Mouse (Mus musculus): ENCODE results near the gene Ncf2. TPM values are rescaled to one million over a fixed set of nuclear protein-coding genes. Genes with fewer than 3 reads are reported as not detected.
A peak's percentile ranks its signal among the peaks of the same experiment; 100 is the strongest.
"Not testable (repeated sequence)": the region's sequence is repeated elsewhere in the genome, so short reads cannot be mapped to it uniquely, and the experiment has no call there.

Ncf2 gene
- polyA plus RNA-seq, 1 experiment, result 29.7 TPM

DNA sequence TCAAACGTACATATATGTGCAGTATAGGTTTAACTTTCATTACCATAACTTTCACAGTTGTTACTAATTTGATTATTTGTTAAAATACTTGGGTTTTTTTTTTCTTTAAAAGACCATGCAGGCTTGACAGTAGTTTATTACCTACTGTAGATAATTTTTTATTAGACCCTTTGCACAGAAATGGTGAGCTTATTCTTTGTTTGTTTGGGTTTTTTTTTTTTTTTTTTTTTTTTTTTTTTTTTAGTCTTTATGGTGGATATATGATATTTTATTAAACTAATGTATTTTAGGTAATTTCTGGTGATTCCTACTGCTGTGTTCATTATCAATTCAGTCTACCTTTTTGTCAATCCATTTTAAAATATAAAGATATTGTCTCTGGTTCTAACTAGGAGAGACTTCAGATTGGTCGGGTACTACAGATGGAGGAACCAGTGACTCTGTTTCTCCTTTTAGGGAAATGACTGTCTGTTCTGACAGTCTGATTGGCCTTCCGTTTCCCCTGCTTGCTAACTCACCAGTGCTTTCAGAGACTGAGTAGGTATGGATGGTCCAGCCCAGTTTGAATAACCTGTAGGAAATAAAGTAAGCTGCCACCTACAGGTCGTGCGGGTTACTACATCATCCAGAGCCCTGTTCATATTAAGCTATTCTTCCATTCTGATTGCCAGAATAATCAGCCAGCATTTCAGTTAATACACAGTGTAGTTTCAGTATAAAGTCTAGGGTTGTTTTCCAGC, 32.1 kb upstream of the Ncf2 start:
- peak; percentile 83 for DNase-seq (ENCODE audit: low read depth in 1 of 2, low spot score in 2 of 2)

DNA sequence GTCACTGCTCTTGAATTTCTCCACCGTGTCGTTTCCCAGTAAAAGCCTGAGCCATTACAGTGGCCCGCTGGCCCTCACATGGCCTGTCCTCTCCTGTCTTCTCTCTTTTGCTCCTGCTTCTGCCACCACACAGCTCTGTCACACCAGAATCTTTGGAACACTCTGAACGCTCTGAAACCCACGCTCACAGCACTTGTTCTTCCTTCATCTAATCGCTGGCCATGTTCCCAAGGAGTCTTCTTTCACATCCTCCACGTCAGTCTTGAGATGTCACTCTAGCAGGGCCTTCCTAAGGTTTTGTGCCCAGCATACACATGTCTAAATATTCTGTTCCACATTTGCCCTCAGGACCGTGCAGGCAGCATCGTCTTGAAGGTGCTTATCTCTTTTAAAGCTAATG, 29.0 kb upstream of the Ncf2 start:
- Histone ChIP-seq H3K4me3 (ENCODE audit: extremely low read depth, insufficient read depth, insufficient read length) (no peak overlapping the region), H3K27ac (ENCODE audit: insufficient read depth, low read length) (no peak overlapping the region), H3K36me3 (ENCODE audit: control insufficient read depth, insufficient read depth, low read length) (peaks cover 42% of the 10 kb centered on the region), H3K27me3 (ENCODE audit: control insufficient read depth, insufficient read depth, low read length) (no peaks in the 10 kb centered on the region), H3K4me1 (ENCODE audit: control insufficient read depth, insufficient read depth, insufficient read length) (no peaks in the 10 kb centered on the region)
- 89% methylated on average over 9 of the region's 9 CpGs for WGBS
- DNase-seq (ENCODE audit: low read depth in 1 of 2, low spot score in 2 of 2), result no peak
- TF ChIP-seq POLR2A (IDR thresholded peaks at IDR 0.05; ENCODE audit: low read depth, low read length), result no peak
- TF ChIP-seq CTCF (IDR thresholded peaks at IDR 0.05; ENCODE audit: extremely low read depth, insufficient read depth, insufficient read length, insufficient replicate concordance), result no peak

More for the DNA sequence above, 32.1 kb upstream of the Ncf2 start:
- TF ChIP-seq CTCF (IDR thresholded peaks at IDR 0.05; ENCODE audit: extremely low read depth, insufficient read depth, insufficient read length, insufficient replicate concordance) (peak; percentile 32; the same call in 1 of the 2 replicates), POLR2A (IDR thresholded peaks at IDR 0.05; ENCODE audit: low read depth, low read length) (no peak)
- WGBS, result 3% methylated on average over 5 of the region's 5 CpGs
- Histone ChIP-seq H3K27ac (ENCODE audit: insufficient read depth, low read length) (no peak overlapping the region), H3K36me3 (ENCODE audit: control insufficient read depth, insufficient read depth, low read length) (peaks cover 25% of the 10 kb centered on the region), H3K27me3 (ENCODE audit: control insufficient read depth, insufficient read depth, low read length) (no peaks in the 10 kb centered on the region; the same call in 1 of the 2 replicates), H3K4me1 (ENCODE audit: control insufficient read depth, insufficient read depth, insufficient read length) (no peaks in the 10 kb centered on the region), H3K4me3 (ENCODE audit: extremely low read depth, insufficient read depth, insufficient read length) (peak overlapping the region; percentile 47; the same call in 1 of the 2 replicates)

DNA sequence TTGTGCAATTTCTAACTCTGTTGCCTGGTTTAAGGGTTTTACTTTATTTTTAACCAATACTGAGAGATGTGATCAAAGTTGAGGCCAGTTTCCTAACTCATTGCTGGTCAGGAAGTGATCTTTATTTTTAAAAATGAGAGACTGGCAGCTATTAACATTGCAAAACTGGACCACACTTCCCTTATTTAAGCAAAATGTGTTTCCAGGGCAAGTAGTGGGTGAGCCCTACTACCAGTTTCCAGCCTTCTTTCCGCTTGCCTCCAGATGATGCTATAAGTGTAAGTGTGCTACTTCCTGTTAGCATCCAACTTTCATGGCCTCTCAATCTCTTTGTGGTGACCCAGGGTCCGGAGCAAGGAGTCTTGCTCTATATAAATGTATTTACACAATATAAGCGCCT, 25.4 kb upstream of the Ncf2 start:
- H3K27ac ChIP-seq (ENCODE audit: insufficient read depth, low read length); H3K4me1 ChIP-seq (ENCODE audit: control insufficient read depth, insufficient read depth, insufficient read length): not testable (repeated sequence)
- 74% methylated on average over 3 of the region's 3 CpGs for WGBS

DNA sequence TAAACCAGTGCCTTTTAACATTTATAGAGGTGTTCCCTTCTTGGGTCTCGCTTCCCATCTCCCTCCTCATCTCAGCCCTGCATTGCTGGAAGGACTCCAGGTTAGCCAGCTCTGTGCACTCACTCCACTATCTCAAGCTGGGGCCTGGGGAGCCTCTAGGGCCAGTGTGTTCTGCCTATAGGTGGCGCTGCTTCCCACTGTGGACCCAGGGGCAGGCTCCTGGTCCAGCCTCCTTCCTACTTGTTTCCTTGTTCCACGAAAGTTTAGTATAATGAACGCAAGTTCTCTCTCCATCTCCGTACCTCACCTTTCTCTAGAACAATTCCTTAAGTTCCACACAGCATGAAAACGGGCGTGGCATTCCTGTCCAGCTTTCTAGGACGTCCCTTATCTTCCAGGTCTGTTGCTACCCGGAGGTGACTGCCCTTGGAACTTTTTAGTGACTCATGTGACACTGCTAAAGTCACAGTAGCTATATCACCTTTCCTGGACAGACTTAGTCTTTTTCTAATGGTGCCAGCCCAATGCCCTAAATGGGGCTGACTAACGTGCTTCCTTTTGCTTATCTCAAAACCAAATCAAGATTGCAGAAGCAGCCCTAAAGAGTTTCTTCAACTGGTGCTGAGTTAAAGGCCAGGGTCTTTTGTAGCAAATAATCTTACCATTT, 20.8 kb upstream of the Ncf2 start:
- H3K4me3 ChIP-seq (ENCODE audit: extremely low read depth, insufficient read depth, insufficient read length), result no peak overlapping the region
- WGBS, result 30% methylated on average over 10 of the region's 10 CpGs
- H3K27me3 ChIP-seq (ENCODE audit: control insufficient read depth, insufficient read depth, low read length), result no peaks in the 10 kb centered on the region
- TF ChIP-seq CTCF (IDR thresholded peaks at IDR 0.05; ENCODE audit: extremely low read depth, insufficient read depth, insufficient read length, insufficient replicate concordance), result peak; percentile 67; the same call in 1 of the 2 replicates
- TF ChIP-seq POLR2A (IDR thresholded peaks at IDR 0.05; ENCODE audit: low read depth, low read length), result no peak
- H3K27ac ChIP-seq (ENCODE audit: insufficient read depth, low read length), result no peak overlapping the region
- no peaks in the 10 kb centered on the region for H3K4me1 ChIP-seq (ENCODE audit: control insufficient read depth, insufficient read depth, insufficient read length)
- peak in 1 of 2 experiments; percentile 74 for DNase-seq (ENCODE audit: low read depth in 1 of 2, low spot score in 2 of 2)
- H3K36me3 ChIP-seq (ENCODE audit: control insufficient read depth, insufficient read depth, low read length), result peaks cover 12% of the 10 kb centered on the region

More for the DNA sequence above, 25.4 kb upstream of the Ncf2 start:
- H3K4me3 ChIP-seq (ENCODE audit: extremely low read depth, insufficient read depth, insufficient read length); H3K27me3 ChIP-seq (ENCODE audit: control insufficient read depth, insufficient read depth, low read length); DNase-seq (ENCODE audit: low read depth in 1 of 2, low spot score in 2 of 2): not testable (repeated sequence)
- peaks cover 42% of the 10 kb centered on the region for H3K36me3 ChIP-seq (ENCODE audit: control insufficient read depth, insufficient read depth, low read length)

DNA sequence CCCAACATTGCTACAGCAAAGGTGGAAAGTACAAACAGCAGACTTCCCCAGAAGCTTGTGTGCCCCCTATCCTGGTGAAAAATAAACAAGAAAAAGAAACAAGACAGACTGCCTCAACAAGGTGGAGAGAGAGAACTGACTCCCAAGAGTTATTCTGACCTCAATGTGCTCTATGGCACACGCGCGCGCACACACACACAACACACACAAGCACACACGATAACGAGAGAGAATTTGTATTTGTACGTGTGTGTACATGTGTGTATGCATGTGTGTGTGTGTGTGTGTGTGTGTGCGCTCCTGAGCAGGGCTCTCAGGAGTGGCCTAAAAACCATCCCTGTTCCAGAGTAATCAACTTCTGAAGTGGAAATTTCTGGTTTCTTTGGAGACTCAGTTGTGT, 15.4 kb upstream of the Ncf2 start:
- no peak for DNase-seq (ENCODE audit: low read depth in 1 of 2, low spot score in 2 of 2)
- 95% methylated on average over 8 of the region's 8 CpGs for WGBS
- TF ChIP-seq POLR2A (IDR thresholded peaks at IDR 0.05; ENCODE audit: low read depth, low read length), result no peak
- no peak for TF ChIP-seq CTCF (IDR thresholded peaks at IDR 0.05; ENCODE audit: extremely low read depth, insufficient read depth, insufficient read length, insufficient replicate concordance)
- no peak overlapping the region for H3K27ac ChIP-seq (ENCODE audit: insufficient read depth, low read length)
- no peak overlapping the region for H3K4me3 ChIP-seq (ENCODE audit: extremely low read depth, insufficient read depth, insufficient read length)
- H3K27me3 ChIP-seq (ENCODE audit: control insufficient read depth, insufficient read depth, low read length), result no peaks in the 10 kb centered on the region
- no peaks in the 10 kb centered on the region for H3K36me3 ChIP-seq (ENCODE audit: control insufficient read depth, insufficient read depth, low read length)
- H3K4me1 ChIP-seq (ENCODE audit: control insufficient read depth, insufficient read depth, insufficient read length), result no peaks in the 10 kb centered on the region; the same call in 1 of the 2 replicates

DNA sequence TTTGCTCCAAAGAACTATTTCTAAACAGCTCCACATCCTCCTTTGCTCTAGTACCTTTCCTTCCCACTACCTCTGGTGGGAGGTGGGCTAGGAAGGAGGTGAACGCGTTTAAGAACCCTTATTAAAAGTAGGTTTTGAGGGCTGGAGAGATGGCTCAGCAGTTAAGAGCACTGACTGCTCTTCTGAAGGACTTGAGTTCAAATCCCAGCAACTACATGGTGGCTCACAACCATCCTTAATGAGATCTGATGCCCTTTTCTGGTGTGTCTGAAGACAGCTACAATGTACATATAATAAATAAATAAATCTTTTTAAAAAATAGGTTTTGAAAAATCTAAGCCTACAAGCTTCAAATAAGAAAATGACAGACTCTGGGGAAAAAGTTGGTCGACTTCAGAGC, 14.5 kb upstream of the Ncf2 start:
- WGBS, result 67% methylated on average over 3 of the region's 3 CpGs
- not testable (repeated sequence) for DNase-seq (ENCODE audit: low read depth in 1 of 2, low spot score in 2 of 2); H3K27ac ChIP-seq (ENCODE audit: insufficient read depth, low read length); H3K27me3 ChIP-seq (ENCODE audit: control insufficient read depth, insufficient read depth, low read length); H3K36me3 ChIP-seq (ENCODE audit: control insufficient read depth, insufficient read depth, low read length); H3K4me1 ChIP-seq (ENCODE audit: control insufficient read depth, insufficient read depth, insufficient read length); H3K4me3 ChIP-seq (ENCODE audit: extremely low read depth, insufficient read depth, insufficient read length)

DNA sequence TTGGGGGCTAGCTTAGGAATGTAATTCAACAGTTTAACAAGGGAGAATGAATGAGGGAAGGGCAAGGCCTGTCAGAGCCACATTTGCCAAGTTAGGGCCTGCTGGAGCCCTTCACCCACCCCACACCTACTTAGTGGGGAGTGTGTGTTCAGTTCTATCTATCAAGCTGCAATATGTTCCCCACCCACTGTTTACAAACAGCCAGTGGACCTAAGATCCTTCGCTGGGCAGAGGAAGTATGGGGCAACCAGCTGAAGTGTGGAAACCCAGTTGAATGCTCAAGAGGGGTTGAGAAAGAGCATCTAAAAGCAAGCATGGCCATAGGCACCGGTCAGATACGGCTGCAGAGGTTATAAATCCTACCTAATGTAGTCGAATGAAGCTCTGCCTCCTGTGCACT, 13.0 kb upstream of the Ncf2 start:
- Histone ChIP-seq H3K4me1 (ENCODE audit: control insufficient read depth, insufficient read depth, insufficient read length) (no peaks in the 10 kb centered on the region; the same call in 1 of the 2 replicates), H3K4me3 (ENCODE audit: extremely low read depth, insufficient read depth, insufficient read length) (no peak overlapping the region), H3K27me3 (ENCODE audit: control insufficient read depth, insufficient read depth, low read length) (no peaks in the 10 kb centered on the region), H3K27ac (ENCODE audit: insufficient read depth, low read length) (no peak overlapping the region), H3K36me3 (ENCODE audit: control insufficient read depth, insufficient read depth, low read length) (no peaks in the 10 kb centered on the region)
- WGBS, result 73% methylated on average over 4 of the region's 4 CpGs
- TF ChIP-seq POLR2A (IDR thresholded peaks at IDR 0.05; ENCODE audit: low read depth, low read length), result no peak
- TF ChIP-seq CTCF (IDR thresholded peaks at IDR 0.05; ENCODE audit: extremely low read depth, insufficient read depth, insufficient read length, insufficient replicate concordance), result no peak
- no peak for DNase-seq (ENCODE audit: low read depth in 1 of 2, low spot score in 2 of 2)
